Mouse (Mus musculus): ENCODE data around the gene Dip2c.

The Dip2c gene

GRCm38 (mm10) chr13:9333187-9333586 lies 56.9 kb downstream of the Dip2c start:
- DNase-seq = no peak

- DNase-seq = no peak
Measured at GRCm38 (mm10) chr13:9340293-9340692, 64.0 kb downstream of the Dip2c start.

GRCm38 (mm10) chr13:9342696-9343095 lies 66.4 kb downstream of the Dip2c start:
- DNase-seq = peak; percentile 58

- no peak for DNase-seq
Measured at GRCm38 (mm10) chr13:9347448-9347847, 71.1 kb downstream of the Dip2c start.

GRCm38 (mm10) chr13:9350670-9351069 lies 74.3 kb downstream of the Dip2c start:
- peak; percentile 51 for DNase-seq

- no peak for DNase-seq
Measured at GRCm38 (mm10) chr13:9353890-9354289, 77.6 kb downstream of the Dip2c start.

GRCm38 (mm10) chr13:9355331-9355730 lies 79.0 kb downstream of the Dip2c start:
- DNase-seq = no peak

GRCm38 (mm10) chr13:9361457-9361856 lies 85.1 kb downstream of the Dip2c start:
- DNase-seq = no peak

- no peak for DNase-seq
Measured at GRCm38 (mm10) chr13:9371387-9371786, 95.1 kb downstream of the Dip2c start.

- no peak for DNase-seq
Measured at GRCm38 (mm10) chr13:9377130-9377529, 100.8 kb downstream of the Dip2c start.

GRCm38 (mm10) chr13:9380740-9381410 lies 104.5 kb downstream of the Dip2c start:
- DNase-seq = no peak

GRCm38 (mm10) chr13:9388017-9388416 lies 111.7 kb downstream of the Dip2c start:
- DNase-seq = no peak

GRCm38 (mm10) chr13:9389334-9389733 lies 113.0 kb downstream of the Dip2c start:
- no peak for DNase-seq

- no peak for DNase-seq
Measured at GRCm38 (mm10) chr13:9390204-9390804, 114.0 kb downstream of the Dip2c start.

- peak; percentile 20 for DNase-seq
Measured at GRCm38 (mm10) chr13:9393470-9393869, 117.1 kb downstream of the Dip2c start.

GRCm38 (mm10) chr13:9395286-9395685 lies 119.0 kb downstream of the Dip2c start:
- no peak for DNase-seq

GRCm38 (mm10) chr13:9398846-9399245 lies 122.5 kb downstream of the Dip2c start:
- no peak for DNase-seq

- DNase-seq = no peak
Measured at GRCm38 (mm10) chr13:9405399-9405798, 129.1 kb downstream of the Dip2c start.

- peak; percentile 24 for DNase-seq
Measured at GRCm38 (mm10) chr13:9408983-9409382, 132.7 kb downstream of the Dip2c start.

GRCm38 (mm10) chr13:9418441-9418840 lies 142.1 kb downstream of the Dip2c start:
- DNase-seq = peak; percentile 34

GRCm38 (mm10) chr13:9419213-9419612 lies 142.9 kb downstream of the Dip2c start:
- DNase-seq = no peak

GRCm38 (mm10) chr13:9421949-9422348 lies 145.6 kb downstream of the Dip2c start:
- DNase-seq = no peak

GRCm38 (mm10) chr13:9422876-9423275 lies 146.5 kb downstream of the Dip2c start:
- no peak for DNase-seq

GRCm38 (mm10) chr13:9424434-9424833 lies 148.1 kb downstream of the Dip2c start:
- DNase-seq = no peak

GRCm38 (mm10) chr13:9426267-9426666 lies 149.9 kb downstream of the Dip2c start:
- DNase-seq = no peak

All from lung, postnatal 36 days (tissue).